Mouse (Mus musculus) lung, postnatal 36 days (tissue): ENCODE results near the gene Pde1c.

ENCODE experiments used
- DNase-seq: peaks from one replicate; pipeline ENCODE4 v3.0.0; 2022; ENCODE audit warnings: mixed read lengths

The Pde1c gene

DNA sequence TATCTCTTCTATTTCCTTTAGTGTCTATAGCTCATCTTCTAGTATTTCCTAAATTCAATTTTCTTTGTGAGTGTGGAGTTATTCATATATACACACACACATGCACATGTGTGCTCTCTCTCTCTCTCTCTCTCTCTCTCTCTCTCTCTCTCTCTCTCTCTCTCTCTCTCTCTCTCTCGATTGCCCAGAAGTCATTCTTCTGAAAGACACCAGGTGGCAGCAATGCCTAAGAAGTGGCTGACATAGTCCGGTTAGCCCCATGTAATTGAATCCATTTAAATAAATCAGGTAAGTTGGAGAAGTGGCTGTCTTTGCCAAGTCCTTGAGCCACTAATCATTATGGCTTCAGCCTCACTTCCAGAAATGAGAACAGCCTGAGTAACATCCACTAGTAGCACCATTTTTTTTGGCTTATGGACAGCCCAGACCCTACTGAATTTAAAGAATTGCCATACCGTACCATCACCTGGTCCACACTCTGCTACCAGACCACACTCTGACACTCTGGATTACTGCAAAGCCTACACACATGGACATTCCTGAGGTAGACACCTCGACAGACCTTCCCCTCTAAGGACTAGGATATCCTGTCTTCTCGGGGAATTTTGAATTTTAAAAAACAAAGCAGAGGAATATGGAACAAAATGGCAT, 502.1 kb downstream of the Pde1c start:
- DNase-seq = peak; percentile 6

GRCm38 (mm10) chr6:56063736-56064135, 505.2 kb downstream of the Pde1c start:
- DNase-seq = no peak

GRCm38 (mm10) chr6:56049104-56049503, 519.8 kb downstream of the Pde1c start:
- peak; percentile 29 for DNase-seq

DNA sequence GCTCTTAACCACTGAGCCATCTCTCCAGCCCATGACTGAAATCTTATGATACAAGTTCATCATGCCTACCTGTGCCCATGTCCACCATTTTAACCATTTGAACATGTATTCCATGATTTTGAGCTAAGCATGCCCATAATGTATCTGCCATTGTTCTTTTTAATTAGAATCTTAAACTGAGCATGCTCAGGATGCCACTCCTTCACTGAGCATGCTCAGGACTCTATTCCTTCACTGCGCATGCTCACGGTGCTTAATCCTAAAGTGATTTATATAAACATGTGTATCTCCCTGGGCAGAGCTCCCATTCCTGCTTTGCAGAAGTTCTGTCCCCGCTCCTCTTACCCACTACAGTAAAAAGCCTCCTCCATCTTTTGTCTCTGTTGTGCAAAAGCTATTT, 520.3 kb downstream of the Pde1c start:
- no peak for DNase-seq

- DNase-seq = no peak
These were observed 524.2 kb downstream of the Pde1c start for GRCm38 (mm10) chr6:56044716-56045115.

DNA sequence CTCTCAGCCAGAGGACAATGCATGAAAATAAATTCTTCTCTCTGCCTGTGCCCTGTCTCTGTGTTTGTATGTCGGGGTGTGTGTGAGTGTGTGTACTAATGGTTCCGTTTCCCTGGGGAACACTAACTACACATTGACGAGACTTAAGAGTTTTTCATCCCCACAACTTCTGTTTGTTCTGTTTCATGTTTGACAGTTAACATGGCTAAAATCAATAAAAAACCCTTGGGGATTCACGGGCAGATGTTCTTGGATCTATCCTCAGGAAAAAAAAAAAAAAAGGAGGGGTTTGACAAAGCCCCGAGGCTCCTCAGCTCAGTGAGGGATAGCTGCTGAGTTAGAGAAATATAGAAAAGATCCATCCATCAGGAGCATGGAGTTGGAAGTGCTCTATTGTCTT, 524.6 kb downstream of the Pde1c start:
- no peak for DNase-seq

GRCm38 (mm10) chr6:56039476-56040055, 529.3 kb downstream of the Pde1c start:
- DNase-seq = no peak

DNA sequence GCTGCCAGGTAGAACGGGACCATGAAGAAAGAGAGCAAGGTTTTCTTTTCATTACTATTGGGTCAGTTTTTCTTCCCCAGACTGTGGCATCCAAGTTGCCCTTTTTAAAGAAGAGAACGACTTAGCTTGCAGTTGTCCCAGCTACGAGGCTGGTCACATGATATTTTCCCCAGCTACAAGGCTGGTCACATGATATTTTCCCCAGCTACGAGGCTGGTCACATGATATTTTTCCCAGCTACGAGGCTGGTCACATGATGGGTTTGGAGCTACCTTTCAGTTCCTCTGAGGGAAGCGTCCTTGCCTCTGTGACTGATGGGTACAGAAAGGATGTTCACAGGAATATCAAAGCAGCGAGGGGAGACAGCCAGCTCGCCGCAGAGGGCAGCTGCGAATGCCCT, 533.8 kb downstream of the Pde1c start:
- DNase-seq = no peak

GRCm38 (mm10) chr6:56032231-56032630, 536.7 kb downstream of the Pde1c start:
- no peak for DNase-seq

DNA sequence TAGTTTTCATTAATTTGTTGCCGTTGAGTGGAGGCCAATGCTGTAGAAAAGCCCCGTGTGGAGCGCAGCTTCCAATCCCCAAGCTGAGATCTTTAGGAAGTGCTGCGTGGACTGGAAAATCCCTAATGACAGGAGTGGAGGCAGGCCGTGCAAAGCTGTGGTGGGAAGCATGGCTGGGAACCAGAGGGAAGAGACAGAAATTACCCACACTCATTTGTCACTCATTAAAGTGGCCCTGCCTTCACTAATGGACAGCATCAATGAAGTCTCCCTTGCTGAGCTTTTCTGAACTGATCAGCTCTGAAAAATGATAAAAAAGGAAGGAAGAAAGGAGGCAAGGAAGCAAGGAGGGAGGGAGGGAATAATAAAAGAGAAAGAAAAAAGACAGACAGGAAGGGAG, 538.9 kb downstream of the Pde1c start:
- DNase-seq = no peak

GRCm38 (mm10) chr6:56027966-56028365, 540.9 kb downstream of the Pde1c start:
- DNase-seq = peak; percentile 1

DNA sequence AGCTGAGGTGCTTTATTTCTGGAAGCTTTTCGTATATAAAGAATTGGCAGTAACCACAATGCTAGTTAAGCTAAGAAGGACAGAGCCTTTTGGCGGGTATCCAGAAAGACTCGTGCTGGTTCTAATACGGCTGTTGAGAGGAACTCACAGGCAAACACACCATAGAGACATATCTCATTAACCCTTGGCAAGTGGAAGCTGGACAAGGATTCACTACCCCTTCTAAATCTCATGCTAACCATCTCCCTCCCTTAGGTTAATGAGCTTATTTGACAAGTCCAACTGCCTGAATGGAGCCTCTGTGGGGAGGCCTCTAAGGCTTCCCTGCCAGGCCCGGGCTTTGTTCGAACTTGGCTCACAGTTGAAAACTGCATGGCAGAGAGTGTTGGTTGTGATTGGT, 541.6 kb downstream of the Pde1c start:
- DNase-seq = no peak

GRCm38 (mm10) chr6:56025533-56025932, 543.4 kb downstream of the Pde1c start:
- no peak for DNase-seq
